Comparison of ENCODE assay signal across 11 mouse cellular contexts in genomic region chr5:64852656-64853398, GRCm38 (mm10). TPM values are rescaled to one million over a fixed set of nuclear protein-coding genes. Genes with fewer than 3 reads are reported as not detected.
DNase-seq lines count a peak whose midpoint lies in the region; ATAC-seq and TF ChIP-seq lines count a peak whose summit lies in the region.
"Had no signal": no experiment of that assay in that cellular context is flagged by ENCODE, and none has a peak within 500 bp of the region (broad histone marks: within the 10 kb centered on the region; RNA-seq: fewer than 3 reads in every experiment).

No protein-coding gene starts in this region.

- no peak overlapping the region for H3K4me2 ChIP-seq in heart, postnatal 0 days (ENCODE audit: low read depth, low read length)
- no peak overlapping the region for H3K4me2 ChIP-seq in forebrain, postnatal 0 days (ENCODE audit: low read depth)
- no peak overlapping the region for H3K4me2 ChIP-seq in limb, embryonic 12.5 days
- H3K4me2 ChIP-seq: neural tube, embryonic 15.5 days had no signal

- peak; percentile 39; the same call in 1 of the 2 replicates for ATAC-seq in heart, postnatal 0 days (ENCODE audit: insufficient read depth, low read depth)
- ATAC-seq in forebrain, postnatal 0 days = peak; percentile 78
- ATAC-seq in limb, embryonic 12.5 days (ENCODE audit: insufficient number of reproducible peaks, insufficient read depth, low FRiP score, low TSS enrichment, low read depth) = no peak

- DNase-seq in heart, postnatal 0 days (ENCODE audit: low spot score) = peak; percentile 64
- DNase-seq in heart, postnatal 36 days = no peak
- no peak for DNase-seq in ES-E14 (ENCODE audit: low read depth, low spot score)
- peak; percentile 41 for DNase-seq in forebrain, postnatal 0 days
- no peak for DNase-seq in ovary, adult 18-20 months (ENCODE audit: low spot score)
- no peak for DNase-seq in embryo, embryonic 10.5 days (ENCODE audit: low spot score)
- DNase-seq in adrenal gland, adult 8-10 months = no peak
- DNase-seq: cerebellum, adult 11 months had no signal

- TF ChIP-seq EP300 in heart, postnatal 0 days (IDR thresholded peaks at IDR 0.05; ENCODE audit: low read depth) = no peak

- WGBS in heart, postnatal 0 days = 48% methylated on average over 5 of the region's 5 CpGs
- WGBS in forebrain, postnatal 0 days = 42% methylated on average over 5 of the region's 5 CpGs
- WGBS in limb, embryonic 12.5 days = 46% methylated on average over 5 of the region's 5 CpGs

- H3K9me3 ChIP-seq in heart, postnatal 0 days (replicated peaks; ENCODE audit: control insufficient read depth, low read length) = peaks cover 9% of the 10 kb centered on the region
- H3K9me3 ChIP-seq in ES-E14 (ENCODE audit: control insufficient read depth, insufficient read depth, low read depth, low read length) = no peaks in the 10 kb centered on the region
- peaks cover 14% of the 10 kb centered on the region; the same call in 1 of the 2 replicates for H3K9me3 ChIP-seq in forebrain, postnatal 0 days (ENCODE audit: low read length)
- H3K9me3 ChIP-seq in limb, embryonic 12.5 days = peaks cover 4% of the 10 kb centered on the region; the same call in 1 of the 2 replicates

- TF ChIP-seq CTCF in heart, postnatal 0 days (IDR thresholded peaks at IDR 0.05; ENCODE audit: low read depth) = 0 out of 2 replicates have a peak, but pooled peaks have one; percentile 7
- TF ChIP-seq CTCF in forebrain, postnatal 0 days (IDR thresholded peaks at IDR 0.05; ENCODE audit: low read depth) = no peak

- H3K4me1 ChIP-seq in heart, postnatal 0 days (ENCODE audit: control insufficient read depth, insufficient read depth) = 0 out of 2 replicates have a peak, but pooled peaks cover 5% of the 10 kb centered on the region
- H3K4me1 ChIP-seq in ES-E14 (ENCODE audit: control insufficient read depth in 2 of 2, insufficient read depth in 2 of 2, low read length in 2 of 2, poor library complexity in 1 of 2) = no peaks in the 10 kb centered on the region
- H3K4me1 ChIP-seq in forebrain, postnatal 0 days (ENCODE audit: insufficient read depth) = no peaks in the 10 kb centered on the region
- peaks cover 10% of the 10 kb centered on the region for H3K4me1 ChIP-seq in limb, embryonic 12.5 days (replicated peaks)

- no peak overlapping the region for H3K9ac ChIP-seq in heart, postnatal 0 days (replicated peaks; ENCODE audit: low read depth, low read length)
- no peak overlapping the region for H3K9ac ChIP-seq in ES-E14 (ENCODE audit: insufficient read depth, low read depth, low read length, poor library complexity, severe bottlenecking)
- H3K9ac ChIP-seq in forebrain, postnatal 0 days = no peak overlapping the region
- no peak overlapping the region for H3K9ac ChIP-seq in limb, embryonic 12.5 days (replicated peaks)
- H3K9ac ChIP-seq: liver, embryonic 14.5 days; neural tube, embryonic 15.5 days had no signal

- no peaks in the 10 kb centered on the region for H3K36me3 ChIP-seq in heart, postnatal 0 days (replicated peaks; ENCODE audit: control insufficient read depth, insufficient read depth, low read length)
- H3K36me3 ChIP-seq in ES-E14 (ENCODE audit: control insufficient read depth, insufficient read depth, low read length, poor library complexity, severe bottlenecking) = no peaks in the 10 kb centered on the region
- no peaks in the 10 kb centered on the region for H3K36me3 ChIP-seq in forebrain, postnatal 0 days (ENCODE audit: insufficient read depth)
- no peaks in the 10 kb centered on the region for H3K36me3 ChIP-seq in limb, embryonic 12.5 days
- H3K36me3 ChIP-seq: neural tube, embryonic 15.5 days had no signal

- intact Hi-C loops in heart, postnatal 36 days (cut with DNase I) = no loop called here

- no peak overlapping the region for H3K4me3 ChIP-seq in heart, postnatal 0 days (ENCODE audit: low read depth, low read length)
- H3K4me3 ChIP-seq in ES-E14 (ENCODE audit: insufficient read depth in 1 of 2, low read depth in 1 of 2, low read length in 2 of 2, poor library complexity in 1 of 2, severe bottlenecking in 1 of 2) = no peak overlapping the region
- H3K4me3 ChIP-seq in forebrain, postnatal 0 days (ENCODE audit: low read depth, low read length) = no peak overlapping the region
- H3K4me3 ChIP-seq in limb, embryonic 12.5 days (replicated peaks) = no peak overlapping the region
- H3K4me3 ChIP-seq: neural tube, embryonic 15.5 days had no signal

- in situ Hi-C loops in ES-E14 (cut with MboI; ENCODE audit: low sequenced_read_pairs in 2 of 2, unreplicated experiment in 2 of 2) = no loop called here

- H3K27me3 ChIP-seq in heart, postnatal 0 days (ENCODE audit: control insufficient read depth, insufficient read depth, low read length) = no peaks in the 10 kb centered on the region
- no peaks in the 10 kb centered on the region for H3K27me3 ChIP-seq in forebrain, postnatal 0 days (ENCODE audit: insufficient read depth, low read length)
- no peaks in the 10 kb centered on the region for H3K27me3 ChIP-seq in limb, embryonic 12.5 days
- H3K27me3 ChIP-seq: neural tube, embryonic 15.5 days had no signal

- H3K27ac ChIP-seq in heart, postnatal 0 days (ENCODE audit: low read depth) = peak overlapping the region; percentile 32
- H3K27ac ChIP-seq in ES-E14 (ENCODE audit: insufficient read depth, low read depth, low read length, poor library complexity, severe bottlenecking) = no peak overlapping the region
- H3K27ac ChIP-seq in forebrain, postnatal 0 days (ENCODE audit: low read depth, low read length) = no peak overlapping the region
- H3K27ac ChIP-seq in limb, embryonic 12.5 days = peak overlapping the region; percentile 73; the same call in 1 of the 2 replicates
- H3K27ac ChIP-seq: liver, embryonic 14.5 days; neural tube, embryonic 15.5 days had no signal

TF ChIP-seq in ES-E14, 5 proteins besides CTCF, POLR2A, EP300 and RAD21:
- TF ChIP-seq MAFK (IDR thresholded peaks at IDR 0.05; ENCODE audit: insufficient read depth, low read depth, low read length) (peak; percentile 82), ZNF384 (IDR thresholded peaks at IDR 0.05; ENCODE audit: low read depth, low read length) (no peak)
TF ChIP-seq in ES-E14: peak in this region for 1.

RNA-seq across cellular contexts. Expression of gene Klf3, which starts 49.6 kb away (rescaled TPM):
- total RNA-seq in heart, postnatal 0 days (2014; rRNA removed; ENCODE audit: low replicate concordance) = 22.6 and 26.5 TPM in 2 replicates
- 33.5 and 37.3 TPM in 2 replicates for polyA plus RNA-seq in heart, postnatal 0 days (2015; fragmentation: Nextera tagmentation; extraction: Ambion mirVana)
- total RNA-seq in heart, postnatal 36 days (2021) = 10 to 100 TPM; 54.8 to 58.9 TPM
- total RNA-seq in ES-E14 (2012; rRNA removed) = 22.9 and 31.8 TPM in 2 replicates
- 10.1 and 14.8 TPM in 2 replicates for total RNA-seq in forebrain, postnatal 0 days (2014; rRNA removed)
- polyA plus RNA-seq in forebrain, postnatal 0 days (2015; fragmentation: Nextera tagmentation; extraction: Ambion mirVana) = 29.7 and 33.7 TPM in 2 replicates
- 37.2 and 37.8 TPM in 2 replicates for polyA plus RNA-seq in limb, embryonic 12.5 days (2016; fragmentation: Nextera tagmentation; extraction: Ambion mirVana)
- total RNA-seq in adrenal gland, adult 8-10 months (2022) = 10 to 100 TPM; 48.3 to 64.6 (median 53.4) TPM

Comparison
In these comparisons a context has a peak if more than half of its experiments do, and no peak if none do; other contexts are left out.
1. DNase-seq: peak in heart, postnatal 0 days (single experiment) and forebrain, postnatal 0 days (single experiment); none in heart, postnatal 36 days (0 of 2), ES-E14 (single experiment), ovary, adult 18-20 months (single experiment), embryo, embryonic 10.5 days (single experiment) and adrenal gland, adult 8-10 months (single experiment).
2. H3K27ac ChIP-seq: peak in heart, postnatal 0 days (single experiment) and limb, embryonic 12.5 days (single experiment); none in ES-E14 (single experiment) and forebrain, postnatal 0 days (single experiment).